Mouse (Mus musculus): Measurements from ENCODE around the gene Uck2.

The Uck2 gene

GRCm38 (mm10) chr1:167283441-167284257 is 1.5 kb downstream of the Uck2 start:
- DNase-seq: peak; percentile 60

- DNase-seq: no peak
Observed at GRCm38 (mm10) chr1:167282768-167283167, 2.4 kb downstream of the Uck2 start.

- DNase-seq: no peak
Observed at GRCm38 (mm10) chr1:167282112-167282511, 3.0 kb downstream of the Uck2 start.

- DNase-seq: no peak
Observed at GRCm38 (mm10) chr1:167280061-167280460, 5.1 kb downstream of the Uck2 start.

- no peak for DNase-seq
Observed at GRCm38 (mm10) chr1:167279160-167279715, 5.9 kb downstream of the Uck2 start.

- no peak for DNase-seq
Observed at GRCm38 (mm10) chr1:167278395-167278794, 6.7 kb downstream of the Uck2 start.

- no peak for DNase-seq
Observed at GRCm38 (mm10) chr1:167274646-167275390, 10.3 kb downstream of the Uck2 start.

- no peak for DNase-seq
Observed at GRCm38 (mm10) chr1:167273380-167274163, 11.5 kb downstream of the Uck2 start.

GRCm38 (mm10) chr1:167271841-167272240 is 13.3 kb downstream of the Uck2 start:
- DNase-seq: no peak

- DNase-seq: no peak
Observed at GRCm38 (mm10) chr1:167271304-167271703, 13.8 kb downstream of the Uck2 start.

GRCm38 (mm10) chr1:167270342-167271111 is 14.6 kb downstream of the Uck2 start:
- DNase-seq: peak; percentile 36

GRCm38 (mm10) chr1:167269856-167270270 is 15.3 kb downstream of the Uck2 start:
- DNase-seq: peak; percentile 80

- DNase-seq: no peak
Observed at GRCm38 (mm10) chr1:167269350-167269811, 15.7 kb downstream of the Uck2 start.

- no peak for DNase-seq
Observed at GRCm38 (mm10) chr1:167268360-167269063, 16.6 kb downstream of the Uck2 start.

GRCm38 (mm10) chr1:167266720-167267119 is 18.4 kb downstream of the Uck2 start:
- DNase-seq: no peak

- no peak for DNase-seq
Observed at GRCm38 (mm10) chr1:167265366-167265765, 19.8 kb downstream of the Uck2 start.

- no peak for DNase-seq
Observed at GRCm38 (mm10) chr1:167262489-167263041, 22.6 kb downstream of the Uck2 start.

GRCm38 (mm10) chr1:167261750-167262149 is 23.4 kb downstream of the Uck2 start:
- DNase-seq: no peak

- DNase-seq: no peak
Observed at GRCm38 (mm10) chr1:167259702-167260101, 25.4 kb downstream of the Uck2 start.

- peak; percentile 45 for DNase-seq
Observed at GRCm38 (mm10) chr1:167256724-167257302, 28.3 kb downstream of the Uck2 start.

GRCm38 (mm10) chr1:167253579-167253978 is 31.5 kb downstream of the Uck2 start:
- no peak for DNase-seq

Measured in kidney, postnatal 14 days (tissue).